Mouse (Mus musculus): ENCODE measurements around the gene Oxct1. TPM values are rescaled to one million over a fixed set of nuclear protein-coding genes. Genes with fewer than 3 reads are reported as not detected.

Gene Oxct1
- total RNA-seq (2014; fragmentation: Nextera tagmentation) (51.3 and 65.2 TPM in 2 replicates), total RNA-seq (2017) (158 and 217 TPM in 2 replicates)

GRCm38 (mm10) chr15:4026231-4026773 is at the start of gene Oxct1:
Oxct1 (plus strand) TSS chr15:4026383.
- peak; percentile 95 for ATAC-seq (replicated peaks; ENCODE audit: low FRiP score, low TSS enrichment, poor library complexity, severe bottlenecking)

- ATAC-seq (replicated peaks; ENCODE audit: low FRiP score, low TSS enrichment, poor library complexity, severe bottlenecking): no peak
Observed at GRCm38 (mm10) chr15:3978279-3978678, 47.9 kb upstream of the Oxct1 start.

GRCm38 (mm10) chr15:3979061-3979848 is 46.9 kb upstream of the Oxct1 start, which contains the start of gene Fbxo4:
Fbxo4 (minus strand) TSS chr15:3979573.
- peak; percentile 97 for ATAC-seq (replicated peaks; ENCODE audit: low FRiP score, low TSS enrichment, poor library complexity, severe bottlenecking)

GRCm38 (mm10) chr15:3979871-3980270 is 46.3 kb upstream of the Oxct1 start:
- peak; percentile 64 for ATAC-seq (replicated peaks; ENCODE audit: low FRiP score, low TSS enrichment, poor library complexity, severe bottlenecking)

GRCm38 (mm10) chr15:3982732-3983131 is 43.5 kb upstream of the Oxct1 start:
- no peak for ATAC-seq (replicated peaks; ENCODE audit: low FRiP score, low TSS enrichment, poor library complexity, severe bottlenecking)

- ATAC-seq (replicated peaks; ENCODE audit: low FRiP score, low TSS enrichment, poor library complexity, severe bottlenecking): no peak
Observed at GRCm38 (mm10) chr15:3984876-3985275, 41.3 kb upstream of the Oxct1 start.

- peak; percentile 96 for ATAC-seq (replicated peaks; ENCODE audit: low FRiP score, low TSS enrichment, poor library complexity, severe bottlenecking)
Observed at GRCm38 (mm10) chr15:3987981-3988380, 38.2 kb upstream of the Oxct1 start.

GRCm38 (mm10) chr15:3994852-3995447 is 31.2 kb upstream of the Oxct1 start:
- ATAC-seq (replicated peaks; ENCODE audit: low FRiP score, low TSS enrichment, poor library complexity, severe bottlenecking): no peak

GRCm38 (mm10) chr15:3995448-3996266 is 30.5 kb upstream of the Oxct1 start, which contains the start of gene AW549877:
AW549877 (minus strand) TSS chr15:3995744.
- ATAC-seq (replicated peaks; ENCODE audit: low FRiP score, low TSS enrichment, poor library complexity, severe bottlenecking): peak; percentile 98

GRCm38 (mm10) chr15:3996267-3997010 is 29.7 kb upstream of the Oxct1 start:
- ATAC-seq (replicated peaks; ENCODE audit: low FRiP score, low TSS enrichment, poor library complexity, severe bottlenecking): no peak

- ATAC-seq (replicated peaks; ENCODE audit: low FRiP score, low TSS enrichment, poor library complexity, severe bottlenecking): no peak
Observed at GRCm38 (mm10) chr15:3999144-3999543, 27.0 kb upstream of the Oxct1 start.

- no peak for ATAC-seq (replicated peaks; ENCODE audit: low FRiP score, low TSS enrichment, poor library complexity, severe bottlenecking)
Observed at GRCm38 (mm10) chr15:4000536-4000935, 25.6 kb upstream of the Oxct1 start.

GRCm38 (mm10) chr15:4013873-4014272 is 12.3 kb upstream of the Oxct1 start:
- no peak for ATAC-seq (replicated peaks; ENCODE audit: low FRiP score, low TSS enrichment, poor library complexity, severe bottlenecking)

GRCm38 (mm10) chr15:4020711-4021110 is 5.5 kb upstream of the Oxct1 start:
- no peak for ATAC-seq (replicated peaks; ENCODE audit: low FRiP score, low TSS enrichment, poor library complexity, severe bottlenecking)

- ATAC-seq (replicated peaks; ENCODE audit: low FRiP score, low TSS enrichment, poor library complexity, severe bottlenecking): no peak
Observed at GRCm38 (mm10) chr15:4023747-4024146, 2.4 kb upstream of the Oxct1 start.

- ATAC-seq (replicated peaks; ENCODE audit: low FRiP score, low TSS enrichment, poor library complexity, severe bottlenecking): no peak
Observed at GRCm38 (mm10) chr15:4024726-4025507, 1.3 kb upstream of the Oxct1 start.

- no peak for ATAC-seq (replicated peaks; ENCODE audit: low FRiP score, low TSS enrichment, poor library complexity, severe bottlenecking)
Observed at GRCm38 (mm10) chr15:4025508-4025904, 677 bp upstream of the Oxct1 start.

- ATAC-seq (replicated peaks; ENCODE audit: low FRiP score, low TSS enrichment, poor library complexity, severe bottlenecking): peak; percentile 85
Observed at GRCm38 (mm10) chr15:4026831-4027584, 825 bp downstream of the Oxct1 start.
